Mouse (Mus musculus) CH12.LX (cell line): ENCODE data around the gene Nat14. TPM values are rescaled to one million over a fixed set of nuclear protein-coding genes. Genes with fewer than 3 reads are reported as not detected.

ENCODE experiments used
- DNase-seq: peaks from one replicate; pipeline ENCODE4 v3.0.0-alpha.2; 2013; ENCODE audit errors: extremely low read depth
- H3K27ac ChIP-seq: 2 replicates; pipeline ENCODE4 v1.5.1; 2012; ENCODE audit warnings: low read depth, mild to moderate bottlenecking, control low read depth, moderate library complexity; ENCODE audit not compliant: insufficient read depth
- H3K27me3 ChIP-seq: replicated peaks from 2 replicates; pipeline ENCODE3; 2012; ENCODE audit warnings: inconsistent platforms
- H3K36me3 ChIP-seq, 2 experiments: replicated peaks in 1 of 2; 2 replicates each; pipeline versions ENCODE3 to v1.6.1; 2012; ENCODE audit warnings: inconsistent platforms in 1 of 2, low read length in 1 of 2, mild to moderate bottlenecking in 1 of 2, mixed read lengths in 1 of 2, moderate library complexity in 1 of 2; ENCODE audit not compliant: control insufficient read depth in 1 of 2, insufficient read depth in 1 of 2
- H3K4me1 ChIP-seq, 2 experiments: 2 replicates each; pipeline ENCODE4 v1.6.1; 2012; ENCODE audit warnings: inconsistent platforms in 1 of 2, moderate library complexity in 1 of 2; ENCODE audit not compliant: insufficient read depth in 2 of 2, control insufficient read depth in 1 of 2
- H3K4me2 ChIP-seq: 2 replicates; pipeline ENCODE4 v1.6.1; 2012; ENCODE audit warnings: low read depth, mild to moderate bottlenecking, control low read depth; ENCODE audit not compliant: poor library complexity, insufficient read depth, severe bottlenecking
- H3K4me3 ChIP-seq, 3 experiments: fragments of 150-350 bp in 1 of 3; sonication (generic) in 1 of 3; replicated peaks in 1 of 3; 2 replicates each; pipeline versions ENCODE3 to v1.5.1; 2011 to 2012; ENCODE audit warnings: low read depth in 2 of 3, low read length in 2 of 3, mild to moderate bottlenecking in 2 of 3, moderate library complexity in 2 of 3, control low read depth in 1 of 3, improper control_type of control experiment in 1 of 3, inconsistent platforms in 1 of 3, mixed read lengths in 1 of 3; ENCODE audit not compliant: poor library complexity in 1 of 3
- H3K79me2 ChIP-seq: replicated peaks from 2 replicates; pipeline ENCODE4 v1.6.1; 2012; ENCODE audit warnings: mild to moderate bottlenecking, moderate library complexity; ENCODE audit not compliant: control insufficient read depth, poor library complexity, insufficient read depth, severe bottlenecking; ENCODE audit errors: extremely low read depth
- H3K9ac ChIP-seq: 2 replicates; pipeline ENCODE4 v1.6.1; 2012; ENCODE audit warnings: low read depth, mild to moderate bottlenecking, control low read depth, moderate library complexity; ENCODE audit not compliant: insufficient read depth
- H3K9me3 ChIP-seq: replicated peaks from 2 replicates; pipeline ENCODE3; 2012; ENCODE audit warnings: low read length, inconsistent platforms, mixed read lengths
- CHD1 ChIP-seq: IDR thresholded peaks from 2 replicates; pipeline ENCODE4 v1.6.1; 2012; ENCODE audit warnings: low read depth, low read length, improper control_type of control experiment, inconsistent platforms
- CTCF ChIP-seq, 2 experiments: IDR thresholded peaks in 1 of 2; conservative IDR thresholded peaks in 1 of 2; 2 replicates each; pipeline ENCODE4 v1.5.1; 2011 to 2012; ENCODE audit warnings: low read depth in 2 of 2, low read length in 2 of 2, improper control_type of control experiment in 1 of 2, inconsistent platforms in 1 of 2, mild to moderate bottlenecking in 1 of 2, moderate library complexity in 1 of 2
- GABPA ChIP-seq: IDR thresholded peaks from 2 replicates; pipeline ENCODE4 v1.6.1; 2012; ENCODE audit warnings: low read depth, low read length, improper control_type of control experiment, inconsistent platforms; ENCODE audit not compliant: insufficient replicate concordance
- MAX ChIP-seq: IDR thresholded peaks from 2 replicates; pipeline ENCODE4 v1.6.1; 2011; ENCODE audit warnings: low read length, improper control_type of control experiment
- MAZ ChIP-seq: IDR thresholded peaks from 2 replicates; pipeline ENCODE4 v1.6.1; 2012; ENCODE audit warnings: low read depth, mild to moderate bottlenecking, inconsistent platforms, low read length, improper control_type of control experiment, moderate library complexity
- MYC ChIP-seq: IDR thresholded peaks from 2 replicates; pipeline ENCODE4 v1.6.1; 2011; ENCODE audit warnings: low read depth, mild to moderate bottlenecking, improper control_type of control experiment, low read length
- NELFE ChIP-seq: IDR thresholded peaks from 2 replicates; pipeline ENCODE4 v1.6.1; 2011; ENCODE audit warnings: low read depth, low read length, improper control_type of control experiment
- NRF1 ChIP-seq: IDR thresholded peaks from 2 replicates; pipeline ENCODE4 v1.6.1; 2014; ENCODE audit warnings: low read depth, mild to moderate bottlenecking, inconsistent platforms, low read length, improper control_type of control experiment, moderate library complexity
- POLR2A ChIP-seq: IDR thresholded peaks from 2 replicates; pipeline ENCODE4 v1.6.1; 2011; ENCODE audit warnings: low read depth, mild to moderate bottlenecking, improper control_type of control experiment, low read length
- POLR2AphosphoS2 ChIP-seq: IDR thresholded peaks from 2 replicates; pipeline ENCODE4 v1.6.1; 2011; ENCODE audit warnings: low read depth, low read length, improper control_type of control experiment
- RAD21 ChIP-seq: IDR thresholded peaks from 2 replicates; pipeline ENCODE4 v1.6.1; 2011; ENCODE audit warnings: low read depth, mild to moderate bottlenecking, low read length, improper control_type of control experiment, moderate library complexity
- RCOR1 ChIP-seq: conservative IDR thresholded peaks from 2 replicates; pipeline ENCODE4 v1.6.1; 2012; ENCODE audit warnings: low read depth, mild to moderate bottlenecking, inconsistent platforms, low read length, improper control_type of control experiment
- SIN3A ChIP-seq: IDR thresholded peaks from 2 replicates; pipeline ENCODE4 v1.6.1; 2012; ENCODE audit warnings: low read length, improper control_type of control experiment, inconsistent platforms
- TBP ChIP-seq: conservative IDR thresholded peaks from 2 replicates; pipeline ENCODE4 v1.6.1; 2011; ENCODE audit warnings: low read depth, low read length, improper control_type of control experiment
- UBTF ChIP-seq: IDR thresholded peaks from 2 replicates; pipeline ENCODE4 v1.6.1; 2012; ENCODE audit warnings: low read depth, mild to moderate bottlenecking, inconsistent platforms, low read length, improper control_type of control experiment, moderate library complexity
- ZNF384 ChIP-seq: IDR thresholded peaks from 2 replicates; pipeline ENCODE4 v1.6.1; 2012; ENCODE audit warnings: low read depth, low read length, improper control_type of control experiment, inconsistent platforms
- dilution Hi-C: fragments of 300-500 bp; cut with MboI; formaldehyde crosslinking; loops from 2 replicates; pipeline ENCODE4 v1.14.3; 2020; ENCODE audit warnings: low sequenced_read_pairs; ENCODE audit not compliant: extremely low pct_unique_long_range_greater_than_20kb, extremely low pct_ligation_motif_present
- in situ Hi-C: fragments of 300-500 bp; cut with MboI; formaldehyde crosslinking; loops from 3 replicates; pipeline ENCODE4 v1.14.3; 2019; ENCODE audit warnings: low sequenced_read_pairs, low pct_ligation_motif_present, low pct_unique_long_range_greater_than_20kb, mixed read lengths
- polyA plus RNA-seq: library from polyadenylated mRNA; unstranded; fragments of >175 nt; gene quantifications from 2 replicates; pipeline ENCODE4 v1.2.1, GENCODE M21; 2012; ENCODE audit warnings: low read depth; ENCODE audit not compliant: insufficient read length
- total RNA-seq, 2 experiments: library from RNA; depleted of rRNA; stranded (reverse); fragments of 300-350 nt in 1 of 2; fragments of >200 nt in 1 of 2; gene quantifications; 2 replicates each; pipeline ENCODE4 v1.2.3; 2012 to 2014

The Nat14 gene
- total and polyA plus RNA-seq, 3 experiments: 0.27 to 1.3 (median 0.97) TPM

- no peaks in the 10 kb centered on the region for H3K79me2 ChIP-seq
- H3K4me3 ChIP-seq: no peak overlapping the region
- no peak overlapping the region for H3K27ac ChIP-seq
- DNase-seq: no peak
- TF ChIP-seq UBTF: no peak
- no peak for TF ChIP-seq NRF1
- TF ChIP-seq POLR2AphosphoS2: no peak
- TF ChIP-seq CTCF (conservative IDR thresholded peaks at IDR 0.05 in 1 of 2, IDR thresholded peaks at IDR 0.05 in 1 of 2; ENCODE audit: low read depth in 2 of 2, low read length in 2 of 2): no peak
- no peak for TF ChIP-seq TBP
- TF ChIP-seq MAZ: no peak
- TF ChIP-seq RAD21: no peak
- no peak for TF ChIP-seq RCOR1
- no peaks in the 10 kb centered on the region for H3K9me3 ChIP-seq
- H3K4me2 ChIP-seq: no peak overlapping the region
- in situ Hi-C loops: no loop called here
- dilution Hi-C loops: no loop called here
- peaks cover 4 to 54% of the 10 kb centered on the region in 2 experiments for H3K36me3 ChIP-seq
- no peak overlapping the region for H3K9ac ChIP-seq
- no peaks in the 10 kb centered on the region for H3K4me1 ChIP-seq
- H3K27me3 ChIP-seq: no peaks in the 10 kb centered on the region
These were observed 26.6 kb upstream of the Nat14 start for GRCm38 (mm10) chr7:4895186-4895585.

- Histone ChIP-seq H3K27me3 (no peaks in the 10 kb centered on the region), H3K4me2 (no peak overlapping the region), H3K27ac (no peak overlapping the region), H3K4me1 (no peaks in the 10 kb centered on the region), H3K36me3 (peaks cover 0 to 29% of the 10 kb centered on the region in 2 experiments), H3K9ac (no peak overlapping the region), H3K4me3 (no peak overlapping the region), H3K79me2 (no peaks in the 10 kb centered on the region), H3K9me3 (peaks cover 3% of the 10 kb centered on the region)
- dilution Hi-C loops (no loop called here), in situ Hi-C loops (no loop called here)
- no peak for TF ChIP-seq CHD1
- TF ChIP-seq SIN3A: no peak
- TF ChIP-seq ZNF384: no peak
- no peak for TF ChIP-seq UBTF
- no peak for TF ChIP-seq RCOR1
- no peak for TF ChIP-seq GABPA
- TF ChIP-seq MYC: no peak
- TF ChIP-seq MAX: no peak
- no peak for TF ChIP-seq POLR2A
- no peak for TF ChIP-seq NELFE
- DNase-seq: no peak
These were observed 22.8 kb upstream of the Nat14 start for GRCm38 (mm10) chr7:4898851-4899648.
